Mouse (Mus musculus): ENCODE measurements around the gene Gmcl1. TPM values are rescaled to one million over a fixed set of nuclear protein-coding genes. Genes with fewer than 3 reads are reported as not detected.

The Gmcl1 gene
- polyA plus RNA-seq (2015; fragmentation: Nextera tagmentation; extraction: Ambion mirVana): 10.3 and 11.2 TPM in 2 replicates

DNA sequence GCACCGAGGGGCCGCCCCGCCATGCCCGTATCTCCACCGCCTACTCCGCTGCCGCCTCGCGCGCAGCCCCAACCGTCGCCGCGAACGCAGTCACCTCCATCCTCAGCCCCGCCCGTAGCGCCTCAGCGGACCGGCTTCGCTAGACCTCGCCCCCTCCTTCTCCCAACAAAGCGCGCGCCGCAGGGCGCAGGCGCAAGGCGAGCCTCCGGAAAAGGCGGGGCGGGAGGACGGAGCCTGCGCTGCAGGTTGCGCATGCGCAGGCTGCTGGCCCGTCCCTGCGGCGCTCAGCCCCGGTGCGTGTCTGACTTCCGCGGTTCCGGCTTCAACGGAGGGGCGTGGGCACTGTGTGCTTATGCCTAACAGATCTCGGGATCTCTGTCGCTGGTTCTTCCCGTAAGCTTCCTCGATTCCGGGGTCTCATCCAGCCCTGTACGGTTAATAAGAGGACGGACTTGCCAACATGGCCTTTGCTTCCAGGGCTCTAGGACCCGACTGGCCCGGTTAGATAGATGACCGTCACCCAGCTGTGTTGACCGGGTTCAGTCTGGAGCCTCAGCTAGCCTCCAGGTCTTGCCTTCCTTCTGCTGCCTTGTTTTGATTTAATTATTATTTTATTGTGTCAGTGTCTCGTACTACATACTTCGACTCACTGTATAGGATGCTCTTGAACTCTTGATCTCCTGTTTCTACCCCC, at the start of gene Gmcl1:
Gene Gmcl1, minus strand, starts transcription at position 201 of the 694 bp plus-strand sequence.

GRCm38 (mm10) chr6:86683872-86684654, 49.1 kb downstream of the Gmcl1 start, which contains the start of gene Snrnp27:
TSS of gene Snrnp27 (minus strand) at chr6:86684522.

GRCm38 (mm10) chr6:86668580-86669239, 64.5 kb downstream of the Gmcl1 start, which contains the start of gene Mxd1:
TSS of gene Mxd1 (minus strand) at chr6:86669161.

Other genes starting within 250 kb of the Gmcl1 start
- gene Pcbp1, start 207.1 kb downstream of the Gmcl1 start, polyA plus RNA-seq (2015; fragmentation: Nextera tagmentation; extraction: Ambion mirVana): 271 and 280 TPM in 2 replicates
- 45.2 and 54.4 TPM in 2 replicates for gene Asprv1, start 105.2 kb downstream of the Gmcl1 start, polyA plus RNA-seq (2015; fragmentation: Nextera tagmentation; extraction: Ambion mirVana)
- gene Mxd1, start 64.2 kb downstream of the Gmcl1 start, polyA plus RNA-seq (2015; fragmentation: Nextera tagmentation; extraction: Ambion mirVana): 46.8 and 47.6 TPM in 2 replicates
- 76.2 and 81.8 TPM in 2 replicates for gene Snrnp27, start 48.9 kb downstream of the Gmcl1 start, polyA plus RNA-seq (2015; fragmentation: Nextera tagmentation; extraction: Ambion mirVana)
- gene Anxa4, start 60.2 kb upstream of the Gmcl1 start, polyA plus RNA-seq (2015; fragmentation: Nextera tagmentation; extraction: Ambion mirVana): 8.9 and 11.3 TPM in 2 replicates
- gene Aak1, start 116.1 kb upstream of the Gmcl1 start, polyA plus RNA-seq (2015; fragmentation: Nextera tagmentation; extraction: Ambion mirVana): 4.6 and 4.8 TPM in 2 replicates

All from spleen, postnatal 0 days (tissue).